33 mouse cellular contexts compared by ENCODE assay signal in genomic region chr4:106168741-106169140, GRCm38 (mm10).
DNase-seq lines count a peak whose midpoint lies in the region; ATAC-seq and TF ChIP-seq lines count a peak whose summit lies in the region.
"Had no signal": no experiment of that assay in that cellular context is flagged by ENCODE, and none has a peak within 500 bp of the region (broad histone marks: within the 10 kb centered on the region; RNA-seq: fewer than 3 reads in every experiment).

No protein-coding gene starts in this region.

- no peaks in the 10 kb centered on the region for H3K9me3 ChIP-seq in kidney, embryonic 14.5 days (ENCODE audit: control insufficient read depth, low read length)
- H3K9me3 ChIP-seq in CH12.LX (replicated peaks; ENCODE audit: low read length): peaks cover 4% of the 10 kb centered on the region
- H3K9me3 ChIP-seq in limb, embryonic 14.5 days (ENCODE audit: control insufficient read depth, low read length): no peaks in the 10 kb centered on the region; the same call in 1 of the 2 replicates
- H3K9me3 ChIP-seq: lung, embryonic 15.5 days; neural tube, embryonic 13.5 days; stomach, embryonic 15.5 days had no signal

- WGBS in kidney, embryonic 14.5 days: 39% methylated on average over 6 of the region's 6 CpGs
- 13% methylated on average over 6 of the region's 6 CpGs for WGBS in limb, embryonic 14.5 days

- no peak overlapping the region for H3K4me2 ChIP-seq in kidney, embryonic 14.5 days (replicated peaks; ENCODE audit: low read depth, low read length)
- H3K4me2 ChIP-seq in CH12.LX (ENCODE audit: insufficient read depth, low read depth, poor library complexity, severe bottlenecking): peak overlapping the region; percentile 15; the same call in 1 of the 2 replicates
- H3K4me2 ChIP-seq in limb, embryonic 14.5 days (replicated peaks; ENCODE audit: low read depth, low read length, severe bottlenecking): no peak overlapping the region
- H3K4me2 ChIP-seq: embryonic facial prominence, embryonic 12.5 days; heart, embryonic 13.5 days; hindbrain, embryonic 14.5 days; liver, embryonic 11.5 days; lung, embryonic 15.5 days; midbrain, embryonic 11.5 days; neural tube, embryonic 13.5 days; stomach, embryonic 15.5 days had no signal

- dilution Hi-C loops in CH12.LX (cut with MboI; ENCODE audit: extremely low pct_ligation_motif_present, extremely low pct_unique_long_range_greater_than_20kb, low sequenced_read_pairs): no loop called here

- no peaks in the 10 kb centered on the region for H3K79me2 ChIP-seq in CH12.LX (replicated peaks; ENCODE audit: control insufficient read depth, extremely low read depth, insufficient read depth, poor library complexity, severe bottlenecking)

- no peak overlapping the region for H3K4me3 ChIP-seq in kidney, embryonic 14.5 days (ENCODE audit: low read length)
- no peak overlapping the region for H3K4me3 ChIP-seq in CH12.LX (replicated peaks in 1 of 3; ENCODE audit: low read depth in 2 of 3, low read length in 2 of 3, poor library complexity in 1 of 3)
- H3K4me3 ChIP-seq in limb, embryonic 14.5 days (replicated peaks; ENCODE audit: low read length): no peak overlapping the region
- H3K4me3 ChIP-seq: embryonic facial prominence, embryonic 12.5 days; erythroblast, embryonic 14.5 days; heart, embryonic 13.5 days; layer of hippocampus, adult 2 months; left cerebral cortex, adult 2 months; lung, embryonic 15.5 days; neural tube, embryonic 13.5 days; stomach, embryonic 15.5 days had no signal

- TF ChIP-seq CTCF in CH12.LX (conservative IDR thresholded peaks at IDR 0.05 in 1 of 2, IDR thresholded peaks at IDR 0.05 in 1 of 2; ENCODE audit: low read depth in 2 of 2, low read length in 2 of 2): no peak

- no peak for DNase-seq in kidney, adult 8-10 months
- DNase-seq in CH12.LX (ENCODE audit: extremely low read depth): peak; percentile 46
- peak; percentile 54 for DNase-seq in hindlimb bud, embryonic 11.5 days (ENCODE audit: extremely low spot score, low read depth, low spot score)
- peak; percentile 33 for DNase-seq in limb, embryonic 14.5 days (ENCODE audit: low spot score)
- DNase-seq in urinary bladder, postnatal 10 days (ENCODE audit: low spot score): no peak
- no peak for DNase-seq in cerebellum, adult 18-20 months
- DNase-seq: adrenal gland, adult 8-10 months; B cell, adult 2 months; cerebellum, adult 9-10 months; cerebellum, postnatal 36 days; gastrocnemius, postnatal 36 days; heart, adult 18-20 months; heart, postnatal 10 days; kidney, adult 2 months; kidney, postnatal 36 days; lung, postnatal 36 days; thymus, adult 18-20 months; thymus, postnatal 36 days had no signal

- no peaks in the 10 kb centered on the region for H3K36me3 ChIP-seq in kidney, embryonic 14.5 days (ENCODE audit: control insufficient read depth, insufficient read depth, low read length)
- H3K36me3 ChIP-seq in CH12.LX (replicated peaks in 1 of 2; ENCODE audit: control insufficient read depth in 1 of 2, insufficient read depth in 1 of 2, low read length in 1 of 2): no peaks in the 10 kb centered on the region
- no peaks in the 10 kb centered on the region for H3K36me3 ChIP-seq in limb, embryonic 14.5 days (ENCODE audit: control insufficient read depth, insufficient read depth, low read length)
- H3K36me3 ChIP-seq: embryonic facial prominence, embryonic 12.5 days; heart, embryonic 13.5 days; lung, embryonic 15.5 days; neural tube, embryonic 13.5 days; stomach, embryonic 15.5 days had no signal

- H3K9ac ChIP-seq in kidney, embryonic 14.5 days (ENCODE audit: low read depth, low read length): no peak overlapping the region
- no peak overlapping the region for H3K9ac ChIP-seq in CH12.LX (ENCODE audit: insufficient read depth, low read depth)
- no peak overlapping the region for H3K9ac ChIP-seq in limb, embryonic 14.5 days (ENCODE audit: low read depth, low read length, severe bottlenecking)
- H3K9ac ChIP-seq: embryonic facial prominence, embryonic 12.5 days; heart, embryonic 13.5 days; hindbrain, embryonic 14.5 days; lung, embryonic 15.5 days; neural tube, embryonic 13.5 days; stomach, embryonic 15.5 days had no signal

- TF ChIP-seq RAD21 in CH12.LX (IDR thresholded peaks at IDR 0.05; ENCODE audit: low read depth, low read length): no peak

- no peak for TF ChIP-seq POLR2A in CH12.LX (IDR thresholded peaks at IDR 0.05; ENCODE audit: low read depth, low read length)
- TF ChIP-seq POLR2A in limb, embryonic 14.5 days (IDR thresholded peaks at IDR 0.05; ENCODE audit: borderline replicate concordance, extremely low read depth, insufficient read depth, insufficient read length): no peak

- no peaks in the 10 kb centered on the region for H3K27me3 ChIP-seq in kidney, embryonic 14.5 days (ENCODE audit: control insufficient read depth, insufficient read depth, low read length)
- no peaks in the 10 kb centered on the region for H3K27me3 ChIP-seq in CH12.LX (replicated peaks)
- H3K27me3 ChIP-seq in limb, embryonic 14.5 days (ENCODE audit: control insufficient read depth, insufficient read depth, low read length): no peaks in the 10 kb centered on the region
- H3K27me3 ChIP-seq: embryonic facial prominence, embryonic 12.5 days; heart, embryonic 13.5 days; lung, embryonic 15.5 days; neural tube, embryonic 13.5 days; stomach, embryonic 15.5 days had no signal

- H3K4me1 ChIP-seq in kidney, embryonic 14.5 days (ENCODE audit: control insufficient read depth, insufficient read depth, low read length): no peaks in the 10 kb centered on the region
- H3K4me1 ChIP-seq in CH12.LX (ENCODE audit: control insufficient read depth in 1 of 2, insufficient read depth in 2 of 2): peaks cover 0 to 24% of the 10 kb centered on the region in 2 experiments; a peak in 2 of 4 replicates
- H3K4me1 ChIP-seq in limb, embryonic 14.5 days (ENCODE audit: control insufficient read depth, insufficient read depth, low read length): peaks cover 7% of the 10 kb centered on the region; the same call in 1 of the 2 replicates
- H3K4me1 ChIP-seq: lung, embryonic 15.5 days; neural tube, embryonic 13.5 days; stomach, embryonic 15.5 days had no signal

- in situ Hi-C loops in CH12.LX (cut with MboI; ENCODE audit: low pct_ligation_motif_present, low pct_unique_long_range_greater_than_20kb, low sequenced_read_pairs): no loop called here

- ATAC-seq in kidney, embryonic 14.5 days (ENCODE audit: low FRiP score, low TSS enrichment): peak; percentile 72; the same call in 1 of the 2 replicates
- ATAC-seq in limb, embryonic 14.5 days (ENCODE audit: low FRiP score, low read depth): peak; percentile 83
- ATAC-seq in activated CD4-positive, CD25-positive, alpha-beta regulatory T cell, adult 4 months: no peak
- ATAC-seq: forebrain, embryonic 16.5 days; midbrain, embryonic 16.5 days had no signal

- H3K27ac ChIP-seq in kidney, embryonic 14.5 days (ENCODE audit: low read depth, low read length): no peak overlapping the region
- no peak overlapping the region for H3K27ac ChIP-seq in CH12.LX (ENCODE audit: insufficient read depth, low read depth)
- no peak overlapping the region for H3K27ac ChIP-seq in limb, embryonic 14.5 days (replicated peaks; ENCODE audit: low read depth, low read length)
- H3K27ac ChIP-seq: embryonic facial prominence, embryonic 12.5 days; heart, embryonic 13.5 days; hindbrain, embryonic 14.5 days; layer of hippocampus, adult 2 months; left cerebral cortex, adult 2 months; lung, embryonic 15.5 days; neural tube, embryonic 13.5 days; stomach, embryonic 15.5 days had no signal

- TF ChIP-seq EP300 in CH12.LX (IDR thresholded peaks at IDR 0.05; ENCODE audit: low read length): peak; percentile 59

TF ChIP-seq in CH12.LX, 34 proteins besides CTCF, POLR2A, EP300 and RAD21:
- peak; percentile 49; the same call in 1 of the 2 replicates for TF ChIP-seq SIN3A (IDR thresholded peaks at IDR 0.05; ENCODE audit: low read length)
- TF ChIP-seq MYC (IDR thresholded peaks at IDR 0.05; ENCODE audit: low read depth, low read length): 0 out of 2 replicates have a peak, but pooled peaks have one; percentile 17
- no peak for TF ChIP-seq IRF4 (IDR thresholded peaks at IDR 0.05; ENCODE audit: low read depth, low read length)

Comparison
In these comparisons a context has a peak if more than half of its experiments do, and no peak if none do; other contexts are left out.
1. DNase-seq: peak in CH12.LX (single experiment), hindlimb bud, embryonic 11.5 days (single experiment) and limb, embryonic 14.5 days (single experiment); none in kidney, adult 8-10 months (0 of 2), urinary bladder, postnatal 10 days (single experiment) and cerebellum, adult 18-20 months (0 of 2).